Mouse (Mus musculus) neutrophil, adult 5-6 weeks (primary cell): Measurements from ENCODE around the gene 1700061G19Rik. TPM values are rescaled to one million over a fixed set of nuclear protein-coding genes. Genes with fewer than 3 reads are reported as not detected.
"Not testable (repeated sequence)": the region's sequence is repeated elsewhere in the genome, so short reads cannot be mapped to it uniquely, and the experiment has no call there.

ENCODE experiments used
- ATAC-seq: fragments of 151-379, 151-347 bp; 2 replicates; pipeline ENCODE4 v1.8.0; 2017; ENCODE audit warnings: mild to moderate bottlenecking, moderate TSS enrichment; ENCODE audit not compliant: insufficient number of reproducible peaks, poor library complexity, low FRiP score, severe bottlenecking; ENCODE audit errors: extremely low read depth
- total RNA-seq: library from RNA; stranded (forward); fragments of 200-1000 nt; gene quantifications from 2 replicates; pipeline ENCODE4 v1.2.3, GENCODE M21; 2017

The 1700061G19Rik gene
- total RNA-seq, 1 experiment from 2014 or later, result not detected

GRCm38 (mm10) chr17:56909764-56910163, 34.5 kb downstream of the 1700061G19Rik start:
- ATAC-seq, result not testable (repeated sequence)

- no peak for ATAC-seq
These were observed 37.7 kb downstream of the 1700061G19Rik start for GRCm38 (mm10) chr17:56913023-56913422.

GRCm38 (mm10) chr17:56913444-56913843, 38.2 kb downstream of the 1700061G19Rik start:
- ATAC-seq, result no peak

- no peak for ATAC-seq
These were observed 41.9 kb downstream of the 1700061G19Rik start for GRCm38 (mm10) chr17:56917166-56917565.

GRCm38 (mm10) chr17:56919725-56920124, 44.4 kb downstream of the 1700061G19Rik start:
- ATAC-seq, result no peak

- ATAC-seq, result no peak
These were observed 50.7 kb downstream of the 1700061G19Rik start for GRCm38 (mm10) chr17:56925998-56926397.

- no peak for ATAC-seq
These were observed 53.8 kb downstream of the 1700061G19Rik start for GRCm38 (mm10) chr17:56929101-56929500.

GRCm38 (mm10) chr17:56929530-56929929, 54.3 kb downstream of the 1700061G19Rik start:
- no peak for ATAC-seq

- peak; percentile 24; the same call in 1 of the 2 replicates for ATAC-seq
These were observed 54.7 kb downstream of the 1700061G19Rik start for GRCm38 (mm10) chr17:56930026-56930425.

- ATAC-seq, result no peak
These were observed 58.1 kb downstream of the 1700061G19Rik start for GRCm38 (mm10) chr17:56933395-56933794.

GRCm38 (mm10) chr17:56934545-56935330, 59.5 kb downstream of the 1700061G19Rik start:
- no peak for ATAC-seq

- peak; percentile 91 for ATAC-seq
These were observed 60.3 kb downstream of the 1700061G19Rik start, which contains the start of gene Mllt1 for GRCm38 (mm10) chr17:56935363-56936131. Mllt1 (minus strand) TSS chr17:56935415.

- no peak for ATAC-seq
These were observed 61.5 kb downstream of the 1700061G19Rik start for GRCm38 (mm10) chr17:56936731-56937130.

Other genes with a start within 250 kb of the 1700061G19Rik start
- gene Lonp1, start 248.6 kb upstream of the 1700061G19Rik start, total RNA-seq, result 32.6 and 32.9 TPM in 2 replicates
- not detected in 2 replicates for gene Catsperd, start 247.3 kb upstream of the 1700061G19Rik start, total RNA-seq
- gene Ranbp3, start 202.2 kb upstream of the 1700061G19Rik start, total RNA-seq, result 64.5 and 65.3 TPM in 2 replicates
- 31.2 and 33.6 TPM in 2 replicates for gene Ndufa11, start 157.7 kb upstream of the 1700061G19Rik start, total RNA-seq
- 10.7 and 10.8 TPM in 2 replicates for gene Vmac, start 157.5 kb upstream of the 1700061G19Rik start, total RNA-seq
- gene Nrtn, start 117.9 kb upstream of the 1700061G19Rik start, total RNA-seq, result not detected in 2 replicates
- gene Dus3l, start 110.7 kb upstream of the 1700061G19Rik start, total RNA-seq, result 25.9 and 27.0 TPM in 2 replicates
- 0.25 and 0.58 TPM in 2 replicates for gene Prr22, start 105.2 kb upstream of the 1700061G19Rik start, total RNA-seq
- gene Rfx2, start 44.5 kb upstream of the 1700061G19Rik start, total RNA-seq, result 8.6 and 11.1 TPM in 2 replicates
- not detected in 2 replicates for gene Acsbg2, start 1.0 kb upstream of the 1700061G19Rik start, total RNA-seq
- 13.0 and 13.8 TPM in 2 replicates for gene Mllt1, start 59.9 kb downstream of the 1700061G19Rik start, total RNA-seq
- gene Acer1, start 106.6 kb downstream of the 1700061G19Rik start, total RNA-seq, result not detected in 2 replicates
- gene Clpp, start 114.8 kb downstream of the 1700061G19Rik start, total RNA-seq, result 23.0 and 28.9 TPM in 2 replicates
- gene Alkbh7, start 121.9 kb downstream of the 1700061G19Rik start, total RNA-seq, result 10.6 and 17.9 TPM in 2 replicates
- not detected in 2 replicates for gene Pspn, start 124.5 kb downstream of the 1700061G19Rik start, total RNA-seq
- gene Gtf2f1, start 135.8 kb downstream of the 1700061G19Rik start, total RNA-seq, result 56.5 and 56.7 TPM in 2 replicates
- gene Gm17949, start 136.0 kb downstream of the 1700061G19Rik start, total RNA-seq, result not detected in 2 replicates
- 54.5 and 58.2 TPM in 2 replicates for gene Khsrp, start 156.0 kb downstream of the 1700061G19Rik start, total RNA-seq
- gene Slc25a41, start 166.2 kb downstream of the 1700061G19Rik start, total RNA-seq, result not detected in 2 replicates
- gene Crb3, start 183.6 kb downstream of the 1700061G19Rik start, total RNA-seq, result 3.3 TPM in 2 replicates
- 3.4 and 3.6 TPM in 2 replicates for gene Slc25a23, start 184.4 kb downstream of the 1700061G19Rik start, total RNA-seq
- gene Dennd1c, start 203.0 kb downstream of the 1700061G19Rik start, total RNA-seq, result 145 and 158 TPM in 2 replicates
- gene Tubb4a, start 212.3 kb downstream of the 1700061G19Rik start, total RNA-seq, result 0.37 and 0.70 TPM in 2 replicates
- gene Tnfsf9, start 229.8 kb downstream of the 1700061G19Rik start, total RNA-seq, result 1.7 and 2.0 TPM in 2 replicates